Mouse (Mus musculus): ENCODE measurements around the gene Sh3bgrl2. TPM values are rescaled to one million over a fixed set of nuclear protein-coding genes. Genes with fewer than 3 reads are reported as not detected.

Sh3bgrl2 gene
- polyA plus RNA-seq, 1 experiment from 2014 or later = 10.6 TPM

DNA sequence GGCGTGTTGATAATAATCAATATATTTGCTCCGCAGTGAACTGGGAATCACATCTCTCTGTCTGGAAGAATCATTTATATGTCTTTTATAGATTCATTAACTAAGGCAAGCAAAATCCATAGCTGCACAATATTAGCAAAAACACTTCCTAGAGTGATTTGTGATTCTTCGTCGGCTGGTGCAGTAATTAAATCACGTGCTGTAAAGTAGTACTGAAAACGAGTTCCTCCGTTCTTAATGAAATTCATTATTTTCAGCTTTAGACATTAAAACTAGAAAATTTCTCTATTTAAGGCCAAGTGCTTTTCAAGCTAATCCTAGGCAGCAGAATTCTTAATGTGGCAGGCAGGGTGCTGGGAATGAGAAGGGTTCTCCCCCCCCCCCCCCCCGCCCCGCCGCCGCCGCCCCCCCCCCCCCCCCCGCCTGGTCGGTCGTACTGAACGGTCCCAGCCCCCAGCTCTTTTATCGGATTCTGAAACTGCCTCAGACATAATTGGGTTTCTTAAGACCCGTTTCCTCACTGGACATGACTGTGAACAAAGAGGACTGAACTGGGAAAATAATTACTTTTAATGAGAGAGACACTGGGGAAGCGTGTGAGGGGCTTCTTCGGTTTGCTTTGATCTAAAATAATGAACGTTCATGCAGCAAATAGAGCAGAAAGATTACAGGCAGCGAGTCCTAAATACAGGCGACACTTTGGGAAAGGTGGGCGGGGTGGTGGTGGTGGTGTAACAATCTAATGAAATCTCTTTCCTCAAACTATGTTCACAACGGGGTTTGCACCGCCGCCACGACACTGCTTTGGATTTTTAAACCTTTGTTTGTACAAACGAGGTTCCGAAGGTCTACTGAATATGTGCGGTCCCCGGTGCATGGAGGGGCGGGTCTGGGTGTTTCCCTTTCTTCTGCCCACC is 116.1 kb downstream of the Sh3bgrl2 start:
- peak overlapping the region; percentile 57 for H3K9ac ChIP-seq (ENCODE audit: low read depth, low read length)
- no peaks in the 10 kb centered on the region for H3K36me3 ChIP-seq (ENCODE audit: control insufficient read depth, insufficient read depth, low read length)
- H3K27me3 ChIP-seq (replicated peaks; ENCODE audit: control insufficient read depth, insufficient read depth, low read length) = no peaks in the 10 kb centered on the region
- 11% methylated on average over 24 of the region's 33 CpGs for WGBS
- peak; percentile 75 for ATAC-seq
- peak overlapping the region; percentile 37 for H3K4me3 ChIP-seq (ENCODE audit: low read length)
- no peaks in the 10 kb centered on the region; the same call in 1 of the 2 replicates for H3K4me1 ChIP-seq (ENCODE audit: control insufficient read depth, insufficient read depth, low read depth, low read length)
- no peaks in the 10 kb centered on the region for H3K9me3 ChIP-seq (ENCODE audit: control insufficient read depth, low read length)
- H3K4me2 ChIP-seq (ENCODE audit: low read length) = peak overlapping the region; percentile 62
- peak overlapping the region; percentile 81 for H3K27ac ChIP-seq (ENCODE audit: low read depth, low read length)

DNA sequence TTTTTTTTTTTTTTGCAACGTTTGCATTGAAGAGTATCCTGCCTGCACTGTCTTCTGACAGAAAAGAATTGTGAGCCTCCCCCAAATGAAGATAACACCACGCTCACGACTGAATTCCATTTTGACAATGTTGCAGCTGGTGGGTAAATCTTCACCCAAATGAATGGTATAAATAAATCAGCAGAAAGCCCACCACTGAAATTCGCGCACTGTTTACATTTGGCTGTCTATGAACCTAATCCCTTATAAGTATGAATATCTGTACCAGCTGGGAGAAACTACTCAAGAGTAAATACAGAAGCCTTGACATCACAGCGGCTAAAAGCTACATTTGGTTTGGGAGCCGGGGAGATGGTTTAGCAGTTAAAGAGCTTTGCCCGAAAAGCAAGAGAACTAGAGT is 116.8 kb downstream of the Sh3bgrl2 start:
- no peaks in the 10 kb centered on the region; the same call in 1 of the 2 replicates for H3K4me1 ChIP-seq (ENCODE audit: control insufficient read depth, insufficient read depth, low read depth, low read length)
- H3K9ac ChIP-seq (ENCODE audit: low read depth, low read length) = peak overlapping the region; percentile 57; the same call in 1 of the 2 replicates
- H3K27me3 ChIP-seq (replicated peaks; ENCODE audit: control insufficient read depth, insufficient read depth, low read length) = no peaks in the 10 kb centered on the region
- H3K27ac ChIP-seq (ENCODE audit: low read depth, low read length) = peak overlapping the region; percentile 81
- WGBS = 40% methylated on average over 8 of the region's 8 CpGs
- H3K4me3 ChIP-seq (ENCODE audit: low read length) = peak overlapping the region; percentile 37
- no peaks in the 10 kb centered on the region for H3K9me3 ChIP-seq (ENCODE audit: control insufficient read depth, low read length)
- H3K36me3 ChIP-seq (ENCODE audit: control insufficient read depth, insufficient read depth, low read length) = no peaks in the 10 kb centered on the region
- H3K4me2 ChIP-seq (ENCODE audit: low read length) = peak overlapping the region; percentile 62
- peak; percentile 31; the same call in 1 of the 2 replicates for ATAC-seq

- H3K9ac ChIP-seq (ENCODE audit: low read depth, low read length) = no peak overlapping the region
- 76% methylated on average over 4 of the region's 4 CpGs for WGBS
- no peak overlapping the region for H3K4me2 ChIP-seq (ENCODE audit: low read length)
- no peak overlapping the region for H3K4me3 ChIP-seq (ENCODE audit: low read length)
- ATAC-seq = no peak
- H3K9me3 ChIP-seq (ENCODE audit: control insufficient read depth, low read length) = no peaks in the 10 kb centered on the region
- H3K36me3 ChIP-seq (ENCODE audit: control insufficient read depth, insufficient read depth, low read length) = no peaks in the 10 kb centered on the region
- H3K27ac ChIP-seq (ENCODE audit: low read depth, low read length) = no peak overlapping the region
- H3K27me3 ChIP-seq (replicated peaks; ENCODE audit: control insufficient read depth, insufficient read depth, low read length) = no peaks in the 10 kb centered on the region
- no peaks in the 10 kb centered on the region; the same call in 1 of the 2 replicates for H3K4me1 ChIP-seq (ENCODE audit: control insufficient read depth, insufficient read depth, low read depth, low read length)
Measured at GRCm38 (mm10) chr9:83667031-83667430, 118.9 kb downstream of the Sh3bgrl2 start.

- ATAC-seq = no peak
- 50% methylated on average over 3 of the region's 3 CpGs for WGBS
Measured at GRCm38 (mm10) chr9:83679626-83680025, 131.5 kb downstream of the Sh3bgrl2 start.

DNA sequence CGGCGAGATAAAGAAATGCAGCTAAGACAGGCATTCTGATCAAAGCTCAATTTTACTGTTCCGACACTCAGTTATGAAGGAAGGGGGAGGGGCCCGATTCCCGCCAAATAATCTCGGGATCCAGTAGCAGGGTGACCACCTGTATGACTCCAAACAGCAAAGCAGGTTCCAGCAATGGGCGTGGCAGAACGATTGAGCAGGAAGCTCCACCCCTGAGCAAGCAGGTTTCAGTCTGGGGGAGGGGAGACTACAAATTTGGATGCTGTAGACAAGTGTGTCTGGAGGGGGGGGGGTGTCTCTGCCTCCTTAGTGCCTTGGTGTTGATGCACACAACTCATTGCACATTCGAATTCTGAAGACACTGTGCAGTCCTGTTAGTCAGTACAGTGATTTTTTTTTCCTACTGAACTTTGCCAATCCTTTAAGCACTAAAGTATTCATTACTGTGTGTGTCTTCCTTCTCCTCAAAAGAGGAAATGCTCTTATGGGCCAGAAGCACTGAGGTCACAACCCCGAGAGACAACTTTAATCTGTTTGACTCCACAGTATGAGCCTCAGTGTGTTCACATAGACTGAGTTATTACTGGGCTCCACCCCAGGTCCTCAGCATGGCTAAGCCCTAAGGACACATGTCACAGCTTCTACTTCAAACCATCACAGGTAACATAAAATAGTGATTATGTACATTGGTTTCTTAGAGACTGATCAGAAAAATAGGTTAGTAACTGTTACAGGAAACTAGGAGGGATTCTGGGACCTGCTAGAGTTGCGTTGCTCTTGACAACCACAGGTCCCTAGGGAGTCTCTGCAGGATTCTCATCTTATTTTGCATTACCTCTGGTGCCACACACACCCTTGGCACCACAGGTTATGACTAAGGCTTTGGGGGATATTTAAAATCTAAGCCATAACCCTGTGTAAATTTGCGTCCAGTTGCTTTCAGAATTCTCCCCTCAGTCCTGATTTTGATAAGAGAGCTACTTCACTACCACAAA is 133.8 kb downstream of the Sh3bgrl2 start:
- Histone ChIP-seq H3K27ac (ENCODE audit: low read depth, low read length) (no peak overlapping the region), H3K4me1 (ENCODE audit: control insufficient read depth, insufficient read depth, low read depth, low read length) (peaks cover 10% of the 10 kb centered on the region), H3K27me3 (replicated peaks; ENCODE audit: control insufficient read depth, insufficient read depth, low read length) (no peaks in the 10 kb centered on the region), H3K36me3 (ENCODE audit: control insufficient read depth, insufficient read depth, low read length) (no peaks in the 10 kb centered on the region), H3K9me3 (ENCODE audit: control insufficient read depth, low read length) (no peaks in the 10 kb centered on the region), H3K4me2 (ENCODE audit: low read length) (no peak overlapping the region), H3K4me3 (ENCODE audit: low read length) (no peak overlapping the region), H3K9ac (ENCODE audit: low read depth, low read length) (no peak overlapping the region)
- 73% methylated on average over 12 of the region's 12 CpGs for WGBS
- ATAC-seq = no peak; the same call in 1 of the 2 replicates

More at GRCm38 (mm10) chr9:83679626-83680025, 131.5 kb downstream of the Sh3bgrl2 start:
- Histone ChIP-seq H3K27me3 (replicated peaks; ENCODE audit: control insufficient read depth, insufficient read depth, low read length) (no peaks in the 10 kb centered on the region), H3K4me3 (ENCODE audit: low read length) (no peak overlapping the region), H3K4me2 (ENCODE audit: low read length) (no peak overlapping the region), H3K9ac (ENCODE audit: low read depth, low read length) (no peak overlapping the region), H3K4me1 (ENCODE audit: control insufficient read depth, insufficient read depth, low read depth, low read length) (peaks cover 3% of the 10 kb centered on the region; the same call in 1 of the 2 replicates), H3K36me3 (ENCODE audit: control insufficient read depth, insufficient read depth, low read length) (no peaks in the 10 kb centered on the region), H3K9me3 (ENCODE audit: control insufficient read depth, low read length) (no peaks in the 10 kb centered on the region), H3K27ac (ENCODE audit: low read depth, low read length) (no peak overlapping the region)

GRCm38 (mm10) chr9:83686511-83687100 is 138.5 kb downstream of the Sh3bgrl2 start:
- Histone ChIP-seq H3K27ac (ENCODE audit: low read depth, low read length) (peak overlapping the region; percentile 29), H3K4me3 (ENCODE audit: low read length) (peak overlapping the region; percentile 29), H3K27me3 (replicated peaks; ENCODE audit: control insufficient read depth, insufficient read depth, low read length) (no peaks in the 10 kb centered on the region), H3K36me3 (ENCODE audit: control insufficient read depth, insufficient read depth, low read length) (no peaks in the 10 kb centered on the region), H3K9me3 (ENCODE audit: control insufficient read depth, low read length) (no peaks in the 10 kb centered on the region), H3K4me2 (ENCODE audit: low read length) (peak overlapping the region; percentile 57), H3K4me1 (ENCODE audit: control insufficient read depth, insufficient read depth, low read depth, low read length) (peaks cover 17% of the 10 kb centered on the region), H3K9ac (ENCODE audit: low read depth, low read length) (peak overlapping the region; percentile 28)
- 2% methylated on average over 18 of the region's 18 CpGs for WGBS
- peak; percentile 60 for ATAC-seq

- no peak overlapping the region for H3K4me2 ChIP-seq (ENCODE audit: low read length)
- H3K36me3 ChIP-seq (ENCODE audit: control insufficient read depth, insufficient read depth, low read length) = no peaks in the 10 kb centered on the region
- no peak overlapping the region for H3K27ac ChIP-seq (ENCODE audit: low read depth, low read length)
- ATAC-seq = no peak
- no peaks in the 10 kb centered on the region for H3K27me3 ChIP-seq (replicated peaks; ENCODE audit: control insufficient read depth, insufficient read depth, low read length)
- peaks cover 14% of the 10 kb centered on the region for H3K4me1 ChIP-seq (ENCODE audit: control insufficient read depth, insufficient read depth, low read depth, low read length)
- WGBS = 35% methylated on average over 3 of the region's 3 CpGs
- no peak overlapping the region for H3K9ac ChIP-seq (ENCODE audit: low read depth, low read length)
- H3K4me3 ChIP-seq (ENCODE audit: low read length) = no peak overlapping the region
- H3K9me3 ChIP-seq (ENCODE audit: control insufficient read depth, low read length) = no peaks in the 10 kb centered on the region
Measured at GRCm38 (mm10) chr9:83687904-83688303, 139.8 kb downstream of the Sh3bgrl2 start.
